Comparison of ENCODE assay signal across 12 mouse cellular contexts in the genomic region with DNA sequence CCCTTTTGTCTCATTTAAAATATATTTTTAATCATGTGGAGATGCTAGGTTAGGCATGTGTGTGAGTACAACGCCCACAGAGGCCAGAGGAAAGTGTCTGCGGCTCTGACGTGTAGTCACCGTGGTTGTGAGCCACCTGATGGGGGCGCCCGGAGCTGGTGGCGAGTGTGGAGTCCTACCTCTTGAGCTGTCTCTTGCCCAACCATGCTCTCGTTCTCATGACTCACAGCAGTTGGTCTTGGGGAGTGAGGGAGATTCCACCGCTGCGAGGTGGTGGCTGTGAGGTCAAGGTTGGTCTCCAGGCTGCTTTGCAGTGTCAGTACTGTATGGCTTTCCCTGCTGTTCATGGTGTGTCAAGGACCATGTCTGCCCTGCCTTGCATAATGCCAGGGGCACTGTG. TPM values are rescaled to one million over a fixed set of nuclear protein-coding genes. Genes with fewer than 3 reads are reported as not detected.
A peak's percentile ranks its signal among the peaks of the same experiment; 100 is the strongest.
DNase-seq lines count a peak whose midpoint lies in the region; ATAC-seq and TF ChIP-seq lines count a peak whose summit lies in the region.
"Had no signal": no experiment of that assay in that cellular context is flagged by ENCODE, and none has a peak within 500 bp of the region (broad histone marks: within the 10 kb centered on the region; RNA-seq: fewer than 3 reads in every experiment).

No protein-coding gene starts in this region.

- H3K27me3 ChIP-seq in thymus, adult 2 months (ENCODE audit: control insufficient read depth, insufficient read depth, low read length), result no peaks in the 10 kb centered on the region
- H3K27me3 ChIP-seq in intestine, embryonic 14.5 days (replicated peaks; ENCODE audit: control insufficient read depth, insufficient read depth, low read length), result no peaks in the 10 kb centered on the region
- H3K27me3 ChIP-seq: embryonic facial prominence, embryonic 15.5 days had no signal

- ATAC-seq in intestine, embryonic 14.5 days (replicated peaks; ENCODE audit: low FRiP score, low TSS enrichment, low read depth), result peak; percentile 20; the same call in 1 of the 2 replicates
- peak; percentile 20 for ATAC-seq in megakaryocyte progenitor cell, adult 5-6 weeks (replicated peaks; ENCODE audit: poor library complexity)
- ATAC-seq: hindbrain, postnatal 0 days had no signal

- no peak overlapping the region for H3K9ac ChIP-seq in intestine, embryonic 14.5 days (ENCODE audit: low read length)
- H3K9ac ChIP-seq: embryonic facial prominence, embryonic 15.5 days had no signal

- H3K27ac ChIP-seq in thymus, adult 2 months (ENCODE audit: control insufficient read depth, insufficient read depth, low read length), result no peak overlapping the region
- H3K27ac ChIP-seq in intestine, embryonic 14.5 days (ENCODE audit: low read depth), result no peak overlapping the region
- H3K27ac ChIP-seq: hindbrain, postnatal 0 days; macrophage had no signal

- no peaks in the 10 kb centered on the region for H3K9me3 ChIP-seq in intestine, embryonic 14.5 days (ENCODE audit: control insufficient read depth, low read length)
- H3K9me3 ChIP-seq: embryonic facial prominence, embryonic 15.5 days had no signal

- H3K4me2 ChIP-seq in intestine, embryonic 14.5 days (ENCODE audit: low read length), result no peak overlapping the region
- H3K4me2 ChIP-seq: embryonic facial prominence, embryonic 15.5 days had no signal

- H3K4me3 ChIP-seq in thymus, adult 2 months (ENCODE audit: control insufficient read depth, insufficient read depth, low read length), result no peak overlapping the region
- H3K4me3 ChIP-seq in intestine, embryonic 14.5 days (ENCODE audit: low read depth, low read length), result no peak overlapping the region
- H3K4me3 ChIP-seq: embryonic facial prominence, embryonic 15.5 days had no signal

- no peak for TF ChIP-seq CTCF in thymus, adult 2 months (IDR thresholded peaks at IDR 0.05; ENCODE audit: borderline replicate concordance, control insufficient read depth, extremely low read depth, insufficient read depth, low read length, poor library complexity)

- TF ChIP-seq POLR2A in thymus, adult 2 months (IDR thresholded peaks at IDR 0.05; ENCODE audit: control insufficient read depth, extremely low read depth, insufficient read depth, low read length, poor library complexity), result no peak

- 90% methylated on average over 10 of the region's 10 CpGs for WGBS in thymus, adult 2 months
- 75% methylated on average over 10 of the region's 10 CpGs for WGBS in intestine, embryonic 14.5 days

- no peaks in the 10 kb centered on the region for H3K36me3 ChIP-seq in thymus, adult 2 months (ENCODE audit: control insufficient read depth, insufficient read depth, low read length)
- peaks cover 30% of the 10 kb centered on the region for H3K36me3 ChIP-seq in intestine, embryonic 14.5 days (ENCODE audit: control insufficient read depth, insufficient read depth, low read length)

- H3K4me1 ChIP-seq in thymus, adult 2 months (replicated peaks; ENCODE audit: control insufficient read depth, insufficient read depth, low read length), result peaks cover 30% of the 10 kb centered on the region
- H3K4me1 ChIP-seq in intestine, embryonic 14.5 days (replicated peaks; ENCODE audit: control insufficient read depth, insufficient read depth, low read length), result peaks cover 10% of the 10 kb centered on the region; the same call in 1 of the 2 replicates

- peak; percentile 81 to 83 for DNase-seq in adrenal gland, adult (ENCODE audit: inconsistent age in 2 of 2, low spot score in 1 of 2)
- DNase-seq in adrenal gland, postnatal 4 days (ENCODE audit: low spot score in 2 of 2), result no peak
- DNase-seq in thymus, adult 2 months, result peak; percentile 27
- no peak for DNase-seq in thymus, postnatal 0 days (ENCODE audit: low spot score)
- no peak for DNase-seq in intestine, embryonic 14.5 days (ENCODE audit: low spot score)
- no peak for DNase-seq in frontal cortex, postnatal 25 days (ENCODE audit: low spot score in 2 of 2)
- DNase-seq in left cerebral cortex, adult 8-10 months (ENCODE audit: low spot score in 2 of 2), result no peak
- DNase-seq: B cell, adult 2 months had no signal

RNA-seq across cellular contexts. Expression of gene Smyd2, which starts 54.1 kb away (rescaled TPM):
- total RNA-seq in adrenal gland, postnatal 4 days (2021), result 100 to 1,000 TPM in 1 of 2 experiments, 10 to 100 TPM in 1; 97.9 to 100 TPM
- 33.2 and 36.5 TPM in 2 replicates for polyA plus RNA-seq in thymus, adult 2 months (2012; rRNA removed)
- polyA plus RNA-seq in thymus, postnatal 0 days (2015; fragmentation: Nextera tagmentation; extraction: Ambion mirVana), result 64.7 and 64.9 TPM in 2 replicates
- 124 and 127 TPM in 2 replicates for polyA plus RNA-seq in intestine, embryonic 14.5 days (2014; fragmentation: Nextera tagmentation; extraction: Ambion mirVana)
- 88.9 and 94.8 TPM in 2 replicates for total RNA-seq in megakaryocyte progenitor cell, adult 5-6 weeks (2015)
- total RNA-seq in megakaryocyte progenitor cell, adult 5-6 weeks (2017), result 99.6 and 139 TPM in 2 replicates
- 100 to 1,000 TPM in 1 of 4 experiments, 10 to 100 TPM in 3; 87.4 to 105 (median 91.9) TPM for total RNA-seq in left cerebral cortex, adult 8-10 months (2022)

Comparison
In these comparisons a context has a peak if more than half of its experiments do, and no peak if none do; other contexts are left out.
1. DNase-seq: peak in adrenal gland, adult (2 of 2) and thymus, adult 2 months (single experiment); none in adrenal gland, postnatal 4 days (0 of 2), thymus, postnatal 0 days (single experiment), intestine, embryonic 14.5 days (single experiment), frontal cortex, postnatal 25 days (0 of 2) and left cerebral cortex, adult 8-10 months (0 of 2).